Mouse (Mus musculus): ENCODE data around the gene Psen2.

DNA sequence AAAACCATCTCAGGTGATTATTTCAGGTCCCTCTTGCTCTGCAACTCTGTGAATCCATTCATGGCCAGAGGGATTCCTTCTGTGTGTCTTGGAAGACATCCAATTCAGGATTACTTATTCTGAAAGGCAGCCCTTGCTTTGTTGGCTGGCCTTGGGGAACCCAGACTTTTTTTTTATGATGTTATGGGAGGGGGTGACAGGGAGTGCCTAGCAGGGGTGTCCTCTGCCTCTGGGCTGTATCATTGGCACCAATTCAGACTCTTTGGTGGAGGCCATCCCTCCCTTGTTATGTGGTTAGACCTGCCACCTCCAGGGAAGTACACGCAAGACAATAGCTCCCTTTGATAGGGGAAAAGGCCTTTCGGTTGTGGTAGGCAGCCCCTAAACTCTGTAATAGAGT is 44.4 kb upstream of the Psen2 start:
- TF ChIP-seq POLR2A (IDR thresholded peaks at IDR 0.05; ENCODE audit: insufficient read depth, low read depth, low read length) (no peak), CTCF (IDR thresholded peaks at IDR 0.05) (no peak), EP300 (IDR thresholded peaks at IDR 0.05; ENCODE audit: insufficient read depth, low read depth, low read length) (no peak)

All from heart, adult 2 months (tissue).